Mouse (Mus musculus): ENCODE data around the gene Dnm3. TPM values are rescaled to one million over a fixed set of nuclear protein-coding genes. Genes with fewer than 3 reads are reported as not detected.

Gene Dnm3
- polyA plus RNA-seq, 1 experiment = 3.0 TPM

DNA sequence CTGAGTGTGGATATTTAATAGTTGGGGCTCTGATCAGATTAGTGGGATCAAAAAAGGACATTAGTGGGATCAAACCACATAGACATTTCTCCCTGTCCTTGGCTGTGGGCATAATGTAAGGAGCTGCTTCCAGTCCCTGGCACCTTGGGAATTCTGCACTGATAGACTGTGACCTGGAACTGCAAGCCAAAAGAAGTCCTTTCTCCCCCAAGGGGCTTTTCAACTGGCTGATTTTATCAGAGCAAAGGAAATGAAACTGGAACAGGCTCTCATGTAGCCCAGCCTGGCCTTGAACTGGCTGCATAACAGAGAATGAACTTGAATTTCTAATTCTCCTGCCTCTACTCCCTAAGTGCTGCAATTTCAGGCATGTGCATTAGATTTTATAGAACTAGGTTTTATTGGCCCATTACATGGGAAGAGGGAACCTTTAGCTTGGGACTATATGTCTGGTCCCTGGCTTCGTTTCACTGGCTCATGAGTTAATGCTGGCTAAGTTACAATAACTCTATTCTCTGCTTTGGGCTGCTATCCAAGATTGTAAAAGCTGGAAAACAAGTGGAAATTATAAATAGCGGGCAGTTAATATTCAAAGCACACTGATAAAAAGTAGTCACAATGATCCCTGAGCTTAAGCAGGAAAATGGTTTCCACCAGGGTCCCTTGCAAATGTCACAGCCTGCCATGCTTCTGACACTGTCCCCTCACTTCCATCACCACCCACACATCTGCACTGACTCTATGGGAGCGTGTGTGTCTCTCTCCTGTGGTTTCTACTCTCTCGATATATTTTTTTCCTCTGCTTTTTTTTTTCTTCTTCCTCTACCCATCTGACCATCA, 183.9 kb downstream of the Dnm3 start:
- H3K79me2 ChIP-seq (ENCODE audit: control insufficient read depth, insufficient read depth) = no peaks in the 10 kb centered on the region
- H3K4me2 ChIP-seq (ENCODE audit: low read depth) = no peak overlapping the region
- no peak overlapping the region for H3K4me3 ChIP-seq
- H3K36me3 ChIP-seq (ENCODE audit: control insufficient read depth, insufficient read depth) = no peaks in the 10 kb centered on the region
- no peak overlapping the region for H3ac ChIP-seq (ENCODE audit: control insufficient read depth, insufficient read length)
- TF ChIP-seq REST (IDR thresholded peaks at IDR 0.05; ENCODE audit: insufficient read depth, insufficient read length) = no peak
- TF ChIP-seq USF1 (IDR thresholded peaks at IDR 0.05; ENCODE audit: low read depth) = no peak
- no peak for TF ChIP-seq MYOG (IDR thresholded peaks at IDR 0.05; ENCODE audit: control insufficient read depth in 1 of 3, insufficient read depth in 1 of 3, insufficient read length in 2 of 3, low read depth in 2 of 3)
- no peak for TF ChIP-seq CEBPB (IDR thresholded peaks at IDR 0.05; ENCODE audit: insufficient read depth, poor library complexity, severe bottlenecking)
- TF ChIP-seq SRF (IDR thresholded peaks at IDR 0.05; ENCODE audit: control insufficient read depth, insufficient read length, low read depth) = no peak
- no peak for TF ChIP-seq POLR2A (IDR thresholded peaks at IDR 0.05; ENCODE audit: insufficient read length, low read depth)
- no peak for TF ChIP-seq TCF12 (IDR thresholded peaks at IDR 0.05; ENCODE audit: insufficient read depth, poor library complexity, severe bottlenecking)
- H3K27me3 ChIP-seq (ENCODE audit: control insufficient read depth, insufficient read depth, insufficient read length) = no peaks in the 10 kb centered on the region

DNA sequence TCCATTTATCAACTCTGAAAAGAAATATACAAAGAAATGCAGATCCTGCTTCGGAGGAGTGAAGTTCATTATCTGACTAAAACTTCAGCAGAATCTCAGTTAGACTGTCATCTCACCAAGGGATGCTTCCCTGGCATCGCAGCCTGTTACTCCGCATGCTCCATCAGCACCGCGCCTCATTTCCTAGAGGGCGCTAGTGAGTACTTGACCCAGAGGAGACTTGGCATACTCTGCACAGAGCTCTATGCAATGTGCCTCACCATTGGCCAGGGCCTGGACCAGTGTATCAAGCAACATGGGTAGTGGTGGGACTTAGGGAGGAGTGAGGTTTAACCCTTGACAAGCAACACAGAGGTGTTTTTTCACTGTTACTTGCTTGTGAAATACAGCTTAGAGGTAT, 190.9 kb downstream of the Dnm3 start:
- H3K36me3 ChIP-seq (ENCODE audit: control insufficient read depth, insufficient read depth) = no peaks in the 10 kb centered on the region
- H3ac ChIP-seq (ENCODE audit: control insufficient read depth, insufficient read length) = no peak overlapping the region
- no peak overlapping the region for H3K4me2 ChIP-seq (ENCODE audit: low read depth)
- no peak overlapping the region for H3K4me3 ChIP-seq
- H3K27me3 ChIP-seq (ENCODE audit: control insufficient read depth, insufficient read depth, insufficient read length) = no peaks in the 10 kb centered on the region
- H3K79me2 ChIP-seq (ENCODE audit: control insufficient read depth, insufficient read depth) = no peaks in the 10 kb centered on the region
- TF ChIP-seq TCF3 (IDR thresholded peaks at IDR 0.05; ENCODE audit: insufficient read length, low read depth) (no peak), MAX (IDR thresholded peaks at IDR 0.05; ENCODE audit: low read depth) (no peak), SRF (IDR thresholded peaks at IDR 0.05; ENCODE audit: control insufficient read depth, insufficient read length, low read depth) (no peak), REST (IDR thresholded peaks at IDR 0.05; ENCODE audit: insufficient read depth, insufficient read length) (no peak), CEBPB (IDR thresholded peaks at IDR 0.05; ENCODE audit: insufficient read depth, poor library complexity, severe bottlenecking) (no peak), USF1 (IDR thresholded peaks at IDR 0.05; ENCODE audit: low read depth) (no peak), TCF12 (IDR thresholded peaks at IDR 0.05; ENCODE audit: insufficient read depth, poor library complexity, severe bottlenecking) (no peak), MYOD1 (IDR thresholded peaks at IDR 0.05; ENCODE audit: control insufficient read depth in 1 of 3, insufficient read length in 2 of 3, low read depth in 2 of 3) (no peak), POLR2AphosphoS2 (IDR thresholded peaks at IDR 0.05; ENCODE audit: insufficient read length, low read depth) (no peak), POLR2A (IDR thresholded peaks at IDR 0.05; ENCODE audit: insufficient read length, low read depth) (no peak), E2F4 (IDR thresholded peaks at IDR 0.05; ENCODE audit: insufficient read depth) (no peak), MYOG (IDR thresholded peaks at IDR 0.05; ENCODE audit: control insufficient read depth in 1 of 3, insufficient read depth in 1 of 3, insufficient read length in 2 of 3, low read depth in 2 of 3) (no peak)

DNA sequence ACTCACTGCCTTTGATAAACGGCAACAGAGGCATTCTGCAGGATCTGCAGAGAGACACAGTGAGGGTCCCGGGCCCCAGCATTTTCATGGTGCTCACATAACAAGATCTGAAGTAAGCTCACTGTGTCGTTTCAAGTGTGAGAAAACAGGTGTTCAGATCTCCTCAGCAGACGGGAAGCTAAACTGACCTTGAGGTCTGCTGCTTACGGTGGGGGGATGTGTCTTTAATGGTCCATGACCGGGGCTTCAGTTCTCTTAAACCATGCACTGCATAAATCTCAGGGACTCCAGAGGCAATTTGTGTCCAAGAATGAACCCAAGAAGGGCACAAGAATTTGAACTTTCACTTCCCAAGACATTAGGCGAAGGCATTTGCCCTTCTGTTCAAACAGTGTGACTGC, 195.9 kb downstream of the Dnm3 start:
- H3K4me2 ChIP-seq (ENCODE audit: low read depth) = no peak overlapping the region
- no peaks in the 10 kb centered on the region for H3K27me3 ChIP-seq (ENCODE audit: control insufficient read depth, insufficient read depth, insufficient read length)
- TF ChIP-seq MYOD1 (IDR thresholded peaks at IDR 0.05; ENCODE audit: control insufficient read depth in 1 of 3, insufficient read length in 2 of 3, low read depth in 2 of 3) (no peak), CEBPB (IDR thresholded peaks at IDR 0.05; ENCODE audit: insufficient read depth, poor library complexity, severe bottlenecking) (no peak), POLR2AphosphoS2 (IDR thresholded peaks at IDR 0.05; ENCODE audit: insufficient read length, low read depth) (no peak)
- no peak overlapping the region for H3K4me3 ChIP-seq
- H3K36me3 ChIP-seq (ENCODE audit: control insufficient read depth, insufficient read depth) = no peaks in the 10 kb centered on the region
- no peak overlapping the region for H3ac ChIP-seq (ENCODE audit: control insufficient read depth, insufficient read length)
- no peaks in the 10 kb centered on the region for H3K79me2 ChIP-seq (ENCODE audit: control insufficient read depth, insufficient read depth)

DNA sequence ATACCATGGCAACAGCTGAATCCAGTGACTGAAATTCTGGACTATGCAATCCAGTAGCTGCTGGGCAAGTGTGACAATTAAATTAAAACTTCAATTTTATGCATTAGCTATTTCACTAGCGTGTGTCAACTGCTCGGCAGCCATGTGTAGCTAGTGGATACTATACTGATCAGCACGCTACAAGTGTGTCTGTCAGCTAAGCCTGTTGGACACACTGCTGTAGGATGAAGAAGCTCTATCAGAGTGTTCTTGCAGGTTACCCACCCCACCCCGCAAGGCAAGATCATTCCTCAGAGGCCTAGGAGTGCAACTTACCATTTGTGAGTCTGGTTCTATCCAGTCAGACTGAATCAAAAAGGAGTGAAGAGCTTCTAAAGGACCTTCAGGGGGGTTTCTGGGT, 197.8 kb downstream of the Dnm3 start:
- no peak for TF ChIP-seq REST (IDR thresholded peaks at IDR 0.05; ENCODE audit: insufficient read depth, insufficient read length)
- no peak for TF ChIP-seq MYOD1 (IDR thresholded peaks at IDR 0.05; ENCODE audit: control insufficient read depth in 1 of 3, insufficient read length in 2 of 3, low read depth in 2 of 3)
- TF ChIP-seq POLR2A (IDR thresholded peaks at IDR 0.05; ENCODE audit: insufficient read length, low read depth) = no peak
- no peak for TF ChIP-seq USF1 (IDR thresholded peaks at IDR 0.05; ENCODE audit: low read depth)
- no peak for TF ChIP-seq SRF (IDR thresholded peaks at IDR 0.05; ENCODE audit: control insufficient read depth, insufficient read length, low read depth)
- TF ChIP-seq CEBPB (IDR thresholded peaks at IDR 0.05; ENCODE audit: insufficient read depth, poor library complexity, severe bottlenecking) = no peak
- TF ChIP-seq MAX (IDR thresholded peaks at IDR 0.05; ENCODE audit: low read depth) = no peak
- no peak for TF ChIP-seq TCF12 (IDR thresholded peaks at IDR 0.05; ENCODE audit: insufficient read depth, poor library complexity, severe bottlenecking)
- TF ChIP-seq MYOG (IDR thresholded peaks at IDR 0.05; ENCODE audit: control insufficient read depth in 1 of 3, insufficient read depth in 1 of 3, insufficient read length in 2 of 3, low read depth in 2 of 3) = no peak
- no peaks in the 10 kb centered on the region for H3K27me3 ChIP-seq (ENCODE audit: control insufficient read depth, insufficient read depth, insufficient read length)

DNA sequence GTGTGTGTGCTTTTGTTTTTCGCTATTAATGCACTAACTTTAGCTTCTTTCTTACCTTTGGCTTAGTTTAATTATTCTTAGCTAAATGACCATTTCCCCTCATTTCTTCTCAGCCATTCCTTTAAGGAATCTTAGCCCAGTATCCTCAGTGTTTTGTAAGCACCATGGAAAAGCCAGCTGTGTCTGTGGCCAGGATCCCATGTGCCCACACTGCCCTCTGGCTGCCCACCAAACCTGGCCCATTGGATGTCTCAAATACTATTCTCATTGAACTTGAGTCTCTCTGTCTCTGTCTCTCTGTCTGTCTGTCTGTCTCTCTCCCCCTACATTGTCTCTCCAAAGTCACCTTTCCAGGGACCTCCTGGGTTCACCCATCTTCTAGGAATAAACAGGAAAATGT, 201.8 kb downstream of the Dnm3 start:
- Histone ChIP-seq H3K4me3 (no peak overlapping the region), H3ac (ENCODE audit: control insufficient read depth, insufficient read length) (no peak overlapping the region), H3K27me3 (ENCODE audit: control insufficient read depth, insufficient read depth, insufficient read length) (no peaks in the 10 kb centered on the region), H3K4me2 (ENCODE audit: low read depth) (no peak overlapping the region), H3K36me3 (ENCODE audit: control insufficient read depth, insufficient read depth) (no peaks in the 10 kb centered on the region), H3K79me2 (ENCODE audit: control insufficient read depth, insufficient read depth) (no peaks in the 10 kb centered on the region)
- TF ChIP-seq MYOG (IDR thresholded peaks at IDR 0.05; ENCODE audit: control insufficient read depth in 1 of 3, insufficient read depth in 1 of 3, insufficient read length in 2 of 3, low read depth in 2 of 3) = no peak
- TF ChIP-seq MYOD1 (IDR thresholded peaks at IDR 0.05; ENCODE audit: control insufficient read depth in 1 of 3, insufficient read length in 2 of 3, low read depth in 2 of 3) = no peak
- no peak for TF ChIP-seq E2F4 (IDR thresholded peaks at IDR 0.05; ENCODE audit: insufficient read depth)
- TF ChIP-seq POLR2AphosphoS2 (IDR thresholded peaks at IDR 0.05; ENCODE audit: insufficient read length, low read depth) = no peak
- no peak for TF ChIP-seq SRF (IDR thresholded peaks at IDR 0.05; ENCODE audit: control insufficient read depth, insufficient read length, low read depth)
- TF ChIP-seq MAX (IDR thresholded peaks at IDR 0.05; ENCODE audit: low read depth) = no peak
- TF ChIP-seq TCF3 (IDR thresholded peaks at IDR 0.05; ENCODE audit: insufficient read length, low read depth) = no peak
- TF ChIP-seq USF1 (IDR thresholded peaks at IDR 0.05; ENCODE audit: low read depth) = no peak
- no peak for TF ChIP-seq CEBPB (IDR thresholded peaks at IDR 0.05; ENCODE audit: insufficient read depth, poor library complexity, severe bottlenecking)

More for the DNA sequence above, 197.8 kb downstream of the Dnm3 start:
- Histone ChIP-seq H3K4me3 (no peak overlapping the region), H3K36me3 (ENCODE audit: control insufficient read depth, insufficient read depth) (no peaks in the 10 kb centered on the region), H3ac (ENCODE audit: control insufficient read depth, insufficient read length) (no peak overlapping the region), H3K79me2 (ENCODE audit: control insufficient read depth, insufficient read depth) (no peaks in the 10 kb centered on the region), H3K4me2 (ENCODE audit: low read depth) (no peak overlapping the region)
